Mouse (Mus musculus) lung, postnatal 14 days (tissue): ENCODE results near the gene Gm20870.
"Not testable (repeated sequence)": the region's sequence is repeated elsewhere in the genome, so short reads cannot be mapped to it uniquely, and the experiment has no call there.

Experiments used
- DNase-seq: peaks from one replicate; pipeline ENCODE4 v3.0.0; 2021

Gm20870 gene

DNA sequence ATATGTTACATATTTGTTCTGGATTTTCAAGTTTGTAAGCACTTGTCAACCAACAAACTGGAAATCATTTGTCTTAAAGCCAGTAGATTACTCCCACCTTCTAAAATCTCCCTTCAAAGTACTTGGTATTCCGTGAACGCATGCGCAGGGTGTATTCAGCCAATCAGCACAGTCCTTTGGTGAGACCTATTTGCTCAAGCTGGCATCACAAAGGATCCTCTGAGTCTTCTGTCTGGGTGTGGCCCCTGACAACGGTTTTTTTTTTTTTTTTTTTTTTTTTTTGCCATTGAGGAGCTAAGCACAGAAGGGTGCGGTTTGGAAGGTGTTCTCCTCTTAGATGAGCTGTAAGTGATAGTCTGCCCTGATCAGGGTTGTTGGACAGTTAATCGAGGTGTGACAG, at the start of gene Gm20870:
Gm20870 (plus strand) TSS at position 301 of the 400 bp plus-strand sequence.
- DNase-seq = not testable (repeated sequence)
